Mouse (Mus musculus): ENCODE data around the gene Arid1b.

DNA sequence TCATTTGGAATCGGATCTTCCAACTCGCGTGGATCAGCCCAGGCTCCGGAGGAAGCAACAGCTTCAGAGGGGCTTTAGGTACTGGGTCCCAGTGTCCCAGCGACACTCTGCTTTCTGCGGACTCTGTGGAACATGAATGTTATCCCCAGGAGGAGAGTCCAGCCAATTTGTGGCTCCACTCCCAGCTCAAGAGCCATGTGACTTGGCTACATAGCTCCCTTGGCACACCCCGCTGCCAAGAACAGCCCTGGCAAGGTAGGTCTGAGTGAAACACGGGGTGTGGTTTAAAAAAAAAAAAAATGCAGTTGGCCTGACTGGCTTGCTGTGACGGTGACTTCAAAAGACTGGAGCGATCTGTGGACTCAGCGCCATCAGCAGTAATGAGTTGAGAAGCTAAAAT, 19.4 kb upstream of the Arid1b start:
- TF ChIP-seq CTCF (IDR thresholded peaks at IDR 0.05; ENCODE audit: borderline replicate concordance, extremely low read depth, insufficient read depth, insufficient read length) (no peak), POLR2A (IDR thresholded peaks at IDR 0.05; ENCODE audit: borderline replicate concordance, extremely low read depth, insufficient read depth, insufficient read length, poor library complexity, severe bottlenecking) (no peak)
